Mouse (Mus musculus) C2C12 (cell line): ENCODE measurements around the gene Kif27. TPM values are rescaled to one million over a fixed set of nuclear protein-coding genes. Genes with fewer than 3 reads are reported as not detected.
A peak's percentile ranks its signal among the peaks of the same experiment; 100 is the strongest.

Source experiments
- H3K27me3 ChIP-seq: one replicate; pipeline ENCODE4 v1.6.1; 2011; ENCODE audit not compliant: control insufficient read depth, insufficient read depth, insufficient read length
- H3K36me3 ChIP-seq: one replicate; pipeline ENCODE4 v1.6.1; 2011; ENCODE audit not compliant: control insufficient read depth, insufficient read depth
- H3K4me3 ChIP-seq: one replicate; pipeline ENCODE4 v1.5.1; 2011; ENCODE audit warnings: mild to moderate bottlenecking, control low read depth; ENCODE audit not compliant: poor library complexity, insufficient read depth, severe bottlenecking
- H3K79me2 ChIP-seq: one replicate; pipeline ENCODE4 v1.6.1; 2011; ENCODE audit not compliant: control insufficient read depth, insufficient read depth
- H3K79me3 ChIP-seq: one replicate; pipeline ENCODE4 v1.6.1; 2011; ENCODE audit warnings: low read depth, control low read depth
- H3ac ChIP-seq: one replicate; pipeline ENCODE3; 2011; ENCODE audit warnings: low read depth; ENCODE audit not compliant: control insufficient read depth, insufficient read length
- CEBPB ChIP-seq: IDR thresholded peaks from one replicate; pipeline ENCODE4 v1.6.1; 2011; ENCODE audit warnings: low read depth, mild to moderate bottlenecking, control low read depth, moderate library complexity
- CTCF ChIP-seq: IDR thresholded peaks from one replicate; pipeline ENCODE4 v1.5.1; 2011; ENCODE audit not compliant: control insufficient read depth, insufficient read depth, insufficient read length
- FOSL1 ChIP-seq: IDR thresholded peaks from one replicate; pipeline ENCODE4 v1.8.0; 2011; ENCODE audit warnings: mild to moderate bottlenecking, low read length; ENCODE audit not compliant: poor library complexity, insufficient read depth, severe bottlenecking
- MAX ChIP-seq: IDR thresholded peaks from one replicate; pipeline ENCODE4 v1.6.1; 2011; ENCODE audit warnings: mild to moderate bottlenecking, control low read depth
- MYOD1 ChIP-seq: IDR thresholded peaks from one replicate; pipeline ENCODE4 v1.6.1; 2011; ENCODE audit warnings: low read depth; ENCODE audit not compliant: control insufficient read depth, insufficient read length
- MYOG ChIP-seq: IDR thresholded peaks from one replicate; pipeline ENCODE4 v1.6.1; 2011; ENCODE audit not compliant: control insufficient read depth, insufficient read length; ENCODE audit errors: extremely low read depth
- USF1 ChIP-seq: IDR thresholded peaks from one replicate; pipeline ENCODE4 v1.6.1; 2011; ENCODE audit warnings: low read depth, mild to moderate bottlenecking, control low read depth, moderate library complexity
- polyA plus RNA-seq: library from polyadenylated mRNA; unstranded; fragments of >200 nt; fragmentation: generic; extraction: Trizol; gene quantifications from one replicate; pipeline ENCODE4 v1.2.1, GENCODE M21; 2012; ENCODE audit warnings: missing spikeins

The Kif27 gene
- polyA plus RNA-seq, 1 experiment: 0.01 TPM

GRCm38 (mm10) chr13:58287822-58288221 is 71.1 kb downstream of the Kif27 start:
- no peak for TF ChIP-seq MYOD1
- peak; percentile 85 for TF ChIP-seq CTCF
- no peak for TF ChIP-seq USF1
- no peak for TF ChIP-seq FOSL1
- Histone ChIP-seq H3K79me3 (no peaks in the 10 kb centered on the region), H3K27me3 (no peaks in the 10 kb centered on the region), H3K36me3 (no peaks in the 10 kb centered on the region), H3K79me2 (no peaks in the 10 kb centered on the region), H3K4me3 (no peak overlapping the region), H3ac (no peak overlapping the region)

- Histone ChIP-seq H3K79me2 (no peaks in the 10 kb centered on the region), H3K36me3 (no peaks in the 10 kb centered on the region), H3K4me3 (no peak overlapping the region), H3K27me3 (no peaks in the 10 kb centered on the region), H3K79me3 (no peaks in the 10 kb centered on the region), H3ac (no peak overlapping the region)
- TF ChIP-seq FOSL1: no peak
- TF ChIP-seq CEBPB: no peak
- TF ChIP-seq MAX: no peak
- TF ChIP-seq USF1: no peak
- TF ChIP-seq MYOD1: no peak
- TF ChIP-seq MYOG: no peak
- no peak for TF ChIP-seq CTCF
These were observed 75.5 kb downstream of the Kif27 start for GRCm38 (mm10) chr13:58283466-58283865.

DNA sequence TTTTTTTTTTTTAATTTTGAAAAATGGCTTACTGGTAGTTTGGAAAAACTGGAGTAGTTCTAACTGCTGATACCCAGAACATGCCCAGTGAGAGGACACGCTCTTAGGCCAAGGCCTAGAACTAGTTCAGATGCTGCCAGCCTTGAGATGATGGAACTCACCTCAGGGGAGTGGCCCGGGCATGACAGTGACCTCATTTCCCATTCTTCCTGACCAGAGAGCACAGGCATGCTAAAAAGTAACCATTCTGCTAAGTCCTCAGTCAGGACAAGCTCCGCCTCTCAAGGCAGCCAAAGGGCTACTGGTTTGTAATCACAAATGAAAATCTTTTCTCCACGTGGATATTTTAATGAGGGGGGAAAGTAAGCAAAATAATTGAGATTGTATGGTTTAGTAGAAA is 77.0 kb downstream of the Kif27 start:
- Histone ChIP-seq H3K27me3 (no peaks in the 10 kb centered on the region), H3K79me2 (no peaks in the 10 kb centered on the region), H3ac (no peak overlapping the region), H3K36me3 (no peaks in the 10 kb centered on the region), H3K4me3 (no peak overlapping the region), H3K79me3 (no peaks in the 10 kb centered on the region)
- TF ChIP-seq MYOG: no peak
- no peak for TF ChIP-seq CTCF
- TF ChIP-seq MAX: no peak
- no peak for TF ChIP-seq CEBPB
- TF ChIP-seq USF1: no peak
- TF ChIP-seq FOSL1: no peak
- no peak for TF ChIP-seq MYOD1

- Histone ChIP-seq H3K27me3 (no peaks in the 10 kb centered on the region), H3K36me3 (no peaks in the 10 kb centered on the region), H3ac (no peak overlapping the region), H3K4me3 (no peak overlapping the region), H3K79me3 (no peaks in the 10 kb centered on the region), H3K79me2 (no peaks in the 10 kb centered on the region)
- TF ChIP-seq FOSL1: no peak
- TF ChIP-seq MAX: no peak
These were observed 78.4 kb downstream of the Kif27 start for GRCm38 (mm10) chr13:58280528-58280927.

DNA sequence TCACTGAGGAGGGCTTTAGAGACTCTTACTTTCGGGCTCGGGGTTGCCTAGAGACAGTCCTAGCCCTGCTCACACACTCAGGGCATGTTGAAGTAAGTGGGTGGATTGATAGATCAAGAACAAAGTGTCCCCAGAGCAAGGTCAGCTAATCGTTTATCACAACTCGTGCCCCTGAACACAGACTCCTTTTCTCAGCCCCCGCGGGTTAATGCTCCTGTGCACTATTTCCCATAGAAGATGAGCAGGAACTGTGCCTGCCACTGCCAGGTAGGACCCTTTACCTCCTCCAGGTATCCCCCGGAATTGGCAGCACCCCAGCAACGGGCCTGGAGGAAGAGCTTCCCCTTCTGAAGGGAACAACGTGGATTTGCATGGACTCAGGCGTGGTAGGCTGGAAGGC is 82.7 kb downstream of the Kif27 start:
- Histone ChIP-seq H3K27me3 (no peaks in the 10 kb centered on the region), H3K36me3 (no peaks in the 10 kb centered on the region), H3K4me3 (no peak overlapping the region), H3K79me2 (no peaks in the 10 kb centered on the region), H3ac (no peak overlapping the region), H3K79me3 (no peaks in the 10 kb centered on the region)
- no peak for TF ChIP-seq MAX
- TF ChIP-seq USF1: no peak
- no peak for TF ChIP-seq CEBPB
- TF ChIP-seq FOSL1: no peak
- no peak for TF ChIP-seq MYOG
- no peak for TF ChIP-seq CTCF
- no peak for TF ChIP-seq MYOD1

DNA sequence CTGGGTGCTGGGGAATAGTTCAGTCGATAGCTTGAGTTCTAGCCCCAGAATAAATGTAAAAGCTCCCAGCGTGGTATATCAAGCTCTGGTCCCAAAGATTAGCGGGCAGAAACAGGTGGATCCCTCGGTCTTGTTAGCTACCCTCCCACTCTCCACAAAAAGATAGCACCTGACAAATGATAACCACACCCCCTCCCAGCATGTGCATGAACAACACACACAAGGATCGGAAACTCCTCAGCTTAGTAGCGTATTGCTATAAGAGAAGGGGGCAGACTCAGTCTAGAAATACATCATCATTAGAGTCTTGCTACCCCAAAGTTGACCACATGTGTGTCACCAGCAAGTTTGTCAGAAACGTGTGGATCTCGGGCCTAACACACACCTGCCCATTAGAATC is 83.3 kb downstream of the Kif27 start, which contains the start of gene Gkap1:
Gene Gkap1 (minus strand): TSS at position 101 of the 400 bp plus-strand sequence.
- Histone ChIP-seq H3ac (peak within 1 kb of the TSS; percentile 84), H3K79me3 (no peaks in the 10 kb centered on the region), H3K36me3 (no peaks in the 10 kb centered on the region), H3K27me3 (no peaks in the 10 kb centered on the region), H3K4me3 (peak within 1 kb of the TSS; percentile 49), H3K79me2 (no peaks in the 10 kb centered on the region)
- TF ChIP-seq MAX (no peak), MYOD1 (no peak), CTCF (no peak), FOSL1 (no peak), CEBPB (no peak), MYOG (no peak), USF1 (no peak)
